Mouse (Mus musculus): ENCODE measurements at regions not wholly inside any gene's neighbourhood (a gene's known extent, or its start where the extent isn't known, plus 50 kb on each side); places are given as distances from the start of the nearest gene placed in this dataset.

GRCm38 (mm10) chrX:140179850-140180249 lies 117.2 kb downstream of the Pih1h3b start:
- no peak for TF ChIP-seq CTCF (conservative IDR thresholded peaks at IDR 0.05; ENCODE audit: low read length)
- no peak for TF ChIP-seq POU5F1 (IDR thresholded peaks at IDR 0.05; ENCODE audit: borderline replicate concordance, low read length)
- no peak for TF ChIP-seq NANOG (IDR thresholded peaks at IDR 0.05; ENCODE audit: borderline replicate concordance, low read length)
